Mouse (Mus musculus): ENCODE results near the gene Traf6. TPM values are rescaled to one million over a fixed set of nuclear protein-coding genes. Genes with fewer than 3 reads are reported as not detected.
"Not testable (repeated sequence)": the region's sequence is repeated elsewhere in the genome, so short reads cannot be mapped to it uniquely, and the experiment has no call there.

Traf6 gene
- polyA plus RNA-seq, 1 experiment from 2014 or later = 14.0 TPM

DNA sequence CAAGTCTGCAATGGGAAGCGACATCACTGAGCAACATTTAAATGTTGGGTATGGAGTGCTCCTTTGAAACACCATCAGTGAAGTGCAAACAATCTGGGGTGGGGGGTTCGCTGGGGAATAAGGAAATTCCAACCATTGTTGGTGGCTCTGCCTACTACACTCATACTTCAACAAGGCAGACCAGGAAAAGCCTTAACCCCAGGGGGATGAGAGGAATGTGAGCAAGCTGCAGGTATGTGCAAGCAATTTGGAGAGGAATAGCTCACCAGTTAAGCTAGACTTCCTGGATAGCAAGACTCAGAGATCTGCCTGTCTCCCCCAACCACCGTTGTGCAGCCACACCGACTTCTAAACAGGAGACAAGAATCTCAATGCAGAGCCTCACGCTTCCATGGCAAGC, 61.7 kb downstream of the Traf6 start:
- 80% methylated on average over 5 of the region's 5 CpGs for WGBS
- H3K9ac ChIP-seq = no peak overlapping the region
- no peaks in the 10 kb centered on the region for H3K36me3 ChIP-seq

GRCm38 (mm10) chr2:101741653-101742052, 63.4 kb downstream of the Traf6 start:
- Histone ChIP-seq H3K4me3 (no peak overlapping the region), H3K27me3 (no peaks in the 10 kb centered on the region), H3K4me1 (no peaks in the 10 kb centered on the region), H3K4me2 (replicated peaks) (no peak overlapping the region), H3K27ac (no peak overlapping the region), H3K36me3 (no peaks in the 10 kb centered on the region), H3K9ac (no peak overlapping the region), H3K9me3 (replicated peaks) (no peaks in the 10 kb centered on the region)
- no peak for ATAC-seq (ENCODE audit: low FRiP score)
- 83% methylated on average over 8 of the region's 8 CpGs for WGBS

More for the DNA sequence above, 61.7 kb downstream of the Traf6 start:
- H3K4me2 ChIP-seq (replicated peaks) = no peak overlapping the region
- no peak overlapping the region for H3K4me3 ChIP-seq
- ATAC-seq (ENCODE audit: low FRiP score) = no peak
- no peaks in the 10 kb centered on the region for H3K4me1 ChIP-seq
- no peaks in the 10 kb centered on the region for H3K9me3 ChIP-seq (replicated peaks)
- no peaks in the 10 kb centered on the region for H3K27me3 ChIP-seq
- H3K27ac ChIP-seq = no peak overlapping the region

DNA sequence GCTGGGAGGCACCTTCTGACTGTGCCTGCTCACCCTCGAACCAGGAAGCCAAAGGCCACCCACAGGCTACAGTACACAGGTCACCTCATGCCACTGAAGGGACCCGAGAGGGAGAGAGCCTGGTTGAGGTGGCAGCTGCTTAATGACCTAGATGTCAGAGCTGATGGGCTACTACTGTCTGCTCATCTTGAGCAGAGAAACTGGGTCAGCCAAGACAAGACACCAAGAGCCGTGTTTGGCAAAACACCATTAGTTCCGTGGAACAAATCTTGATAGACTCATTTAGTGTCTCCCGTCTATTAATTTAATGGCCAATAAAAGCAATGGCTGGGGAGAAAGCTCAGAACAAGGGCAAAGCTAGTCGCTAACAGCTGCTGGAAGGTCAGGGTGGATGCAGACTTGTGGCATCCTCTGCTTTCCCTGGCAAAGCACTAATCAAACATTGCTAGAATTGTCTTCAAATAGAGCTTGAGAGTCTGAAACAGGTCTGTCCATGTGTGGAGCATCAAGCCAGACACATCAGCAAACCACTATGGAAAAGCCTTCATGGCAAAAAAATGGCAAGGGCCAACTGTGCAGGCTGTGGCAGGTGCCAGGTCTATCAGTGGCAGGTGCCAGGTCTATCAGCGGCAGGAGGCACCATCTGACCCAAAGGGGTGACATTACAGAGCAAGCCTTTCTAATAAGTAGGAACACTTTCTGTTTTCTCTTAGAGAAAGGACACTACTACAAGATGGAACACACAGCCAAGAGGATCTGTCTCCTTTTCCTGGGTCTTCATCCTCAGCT, 64.0 kb downstream of the Traf6 start:
- Histone ChIP-seq H3K4me2 (replicated peaks) (no peak overlapping the region), H3K9ac (no peak overlapping the region), H3K4me1 (no peaks in the 10 kb centered on the region), H3K36me3 (no peaks in the 10 kb centered on the region), H3K27ac (no peak overlapping the region), H3K4me3 (no peak overlapping the region), H3K9me3 (replicated peaks) (no peaks in the 10 kb centered on the region), H3K27me3 (no peaks in the 10 kb centered on the region)
- 87% methylated on average over 7 of the region's 7 CpGs for WGBS
- no peak for ATAC-seq (ENCODE audit: low FRiP score)

GRCm38 (mm10) chr2:101745656-101746055, 67.4 kb downstream of the Traf6 start:
- H3K4me3 ChIP-seq; H3K27ac ChIP-seq; H3K4me1 ChIP-seq; H3K27me3 ChIP-seq; H3K36me3 ChIP-seq; H3K4me2 ChIP-seq (replicated peaks); H3K9ac ChIP-seq; ATAC-seq (ENCODE audit: low FRiP score); H3K9me3 ChIP-seq (replicated peaks): not testable (repeated sequence)
- WGBS = 90% methylated on average over 2 of the region's 2 CpGs

- ATAC-seq (ENCODE audit: low FRiP score) = no peak
- Histone ChIP-seq H3K4me2 (replicated peaks) (no peak overlapping the region), H3K4me3 (no peak overlapping the region), H3K4me1 (no peaks in the 10 kb centered on the region), H3K36me3 (no peaks in the 10 kb centered on the region), H3K9me3 (replicated peaks) (no peaks in the 10 kb centered on the region), H3K27me3 (no peaks in the 10 kb centered on the region), H3K9ac (no peak overlapping the region), H3K27ac (no peak overlapping the region)
- WGBS = 87% methylated on average over 7 of the region's 7 CpGs
Measured at GRCm38 (mm10) chr2:101746537-101746936, 68.3 kb downstream of the Traf6 start.

Other genes with a start within 250 kb of the Traf6 start
- 0.22 and 0.31 TPM in 2 replicates for gene Rag2, start 53.7 kb upstream of the Traf6 start, polyA plus RNA-seq (2016; fragmentation: Nextera tagmentation; extraction: Ambion mirVana)
- 0.80 and 0.82 TPM in 2 replicates for gene Rag1, start 28.9 kb upstream of the Traf6 start, polyA plus RNA-seq (2016; fragmentation: Nextera tagmentation; extraction: Ambion mirVana)
- gene B230118H07Rik, start 28.9 kb upstream of the Traf6 start, polyA plus RNA-seq (2016; fragmentation: Nextera tagmentation; extraction: Ambion mirVana) = 57.7 and 58.6 TPM in 2 replicates
- 12.4 and 13.6 TPM in 2 replicates for gene Prr5l, start 204.6 kb downstream of the Traf6 start, polyA plus RNA-seq (2016; fragmentation: Nextera tagmentation; extraction: Ambion mirVana)
- 76.2 and 85.3 TPM in 2 replicates for gene Commd9, start 207.8 kb downstream of the Traf6 start, polyA plus RNA-seq (2016; fragmentation: Nextera tagmentation; extraction: Ambion mirVana)